Mouse (Mus musculus) kidney, adult 2 months (tissue): Measurements from ENCODE around the gene Magi1.

ENCODE experiments used
- CTCF ChIP-seq: fragments of 200-500 bp; conservative IDR thresholded peaks from 2 replicates; pipeline ENCODE4 v1.5.1; 2011; ENCODE audit warnings: low read depth, mild to moderate bottlenecking, control low read depth, low read length, moderate library complexity, mixed read lengths; ENCODE audit not compliant: insufficient read depth, insufficient read length
- POLR2A ChIP-seq: fragments of 200-500 bp; IDR thresholded peaks from one replicate; pipeline ENCODE4 v1.6.1; 2011; ENCODE audit warnings: low read depth, low read length, control low read depth

DNA sequence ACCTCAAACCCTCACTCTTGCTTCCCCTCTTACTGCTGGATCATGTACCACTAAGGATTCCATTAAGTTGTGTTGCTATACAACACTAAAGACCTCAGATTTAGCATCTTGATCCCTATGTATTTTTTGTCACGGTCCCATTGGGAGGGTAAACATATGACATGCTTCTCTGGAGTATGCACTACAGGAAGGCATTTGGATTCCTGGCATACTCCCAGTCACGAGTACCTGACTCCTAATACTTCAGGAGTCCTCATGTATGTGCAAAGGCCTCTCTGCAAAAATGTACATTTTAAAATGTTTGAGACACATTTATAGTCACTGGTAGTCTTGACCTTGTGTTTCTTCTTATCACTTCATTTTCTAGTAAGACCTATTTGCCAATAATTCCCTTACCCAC lies 2.8 kb upstream of the Magi1 start:
- TF ChIP-seq CTCF, result no peak
- no peak for TF ChIP-seq POLR2A
